Mouse (Mus musculus): ENCODE data around the gene Atp6v1e1.
"Not testable (repeated sequence)": the region's sequence is repeated elsewhere in the genome, so short reads cannot be mapped to it uniquely, and the experiment has no call there.

The Atp6v1e1 gene

DNA sequence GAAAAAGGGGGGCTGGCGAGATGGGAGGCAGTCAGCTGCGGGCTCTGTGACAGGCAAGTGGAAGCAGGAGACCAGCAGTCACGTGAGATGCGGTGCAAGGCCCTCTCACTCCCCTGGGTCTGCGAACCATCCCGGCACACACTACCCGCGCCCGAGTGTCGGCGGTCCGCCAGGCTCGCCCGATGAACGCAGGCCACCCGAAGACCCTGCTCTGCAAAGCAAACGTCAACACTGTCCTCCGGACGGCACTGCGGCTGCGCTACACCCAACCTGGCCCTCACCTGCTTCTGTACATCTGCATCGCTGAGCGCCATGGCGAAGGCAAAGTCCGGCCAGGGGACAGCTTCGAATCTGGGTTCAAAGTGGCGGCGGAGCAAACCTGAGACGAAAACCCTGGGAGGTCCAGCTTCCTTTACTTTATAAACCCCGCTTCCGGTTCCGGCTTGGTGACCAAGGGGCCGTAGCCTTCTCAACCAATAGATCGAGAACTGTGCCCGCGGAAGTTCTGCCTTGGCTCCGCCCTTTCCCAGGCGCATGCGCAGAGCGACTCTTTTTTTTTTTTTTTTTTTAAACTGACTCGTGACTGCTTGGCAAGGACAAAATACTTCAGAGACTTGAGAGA lies at the start of gene Atp6v1e1:
Atp6v1e1 (minus strand) TSS at position 487 of the 622 bp plus-strand sequence.
- DNase-seq (ENCODE audit: low spot score in 2 of 2): peak; percentile 91

- no peak for DNase-seq (ENCODE audit: low spot score in 2 of 2)
These were observed 48.7 kb upstream of the Atp6v1e1 start for GRCm38 (mm10) chr6:120871286-120871685.

DNA sequence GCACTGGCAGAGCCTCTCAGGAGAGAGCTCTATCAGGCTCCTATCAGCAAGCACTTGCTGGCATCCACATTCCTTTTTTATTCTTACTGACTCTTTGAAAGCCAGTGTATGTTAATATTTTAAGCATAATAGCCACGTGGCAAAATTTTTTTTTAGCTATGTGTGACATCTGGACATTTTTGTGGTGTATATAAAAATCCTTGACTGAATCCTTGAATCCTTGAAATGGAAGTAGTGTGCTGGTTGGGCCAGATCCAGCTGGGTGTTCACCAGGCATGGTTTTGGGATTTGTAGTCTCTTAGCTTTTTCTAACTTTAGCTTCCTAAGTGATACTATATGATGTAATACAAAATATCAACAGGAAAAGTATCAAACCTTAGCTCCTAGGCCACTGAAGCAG lies 46.2 kb upstream of the Atp6v1e1 start:
- DNase-seq (ENCODE audit: low spot score in 2 of 2): no peak

- no peak for DNase-seq (ENCODE audit: low spot score in 2 of 2)
These were observed 43.6 kb upstream of the Atp6v1e1 start for GRCm38 (mm10) chr6:120866051-120866814.

- no peak for DNase-seq (ENCODE audit: low spot score in 2 of 2)
These were observed 37.5 kb upstream of the Atp6v1e1 start for GRCm38 (mm10) chr6:120860079-120860478.

- no peak for DNase-seq (ENCODE audit: low spot score in 2 of 2)
These were observed 35.7 kb upstream of the Atp6v1e1 start for GRCm38 (mm10) chr6:120858217-120858711.

DNA sequence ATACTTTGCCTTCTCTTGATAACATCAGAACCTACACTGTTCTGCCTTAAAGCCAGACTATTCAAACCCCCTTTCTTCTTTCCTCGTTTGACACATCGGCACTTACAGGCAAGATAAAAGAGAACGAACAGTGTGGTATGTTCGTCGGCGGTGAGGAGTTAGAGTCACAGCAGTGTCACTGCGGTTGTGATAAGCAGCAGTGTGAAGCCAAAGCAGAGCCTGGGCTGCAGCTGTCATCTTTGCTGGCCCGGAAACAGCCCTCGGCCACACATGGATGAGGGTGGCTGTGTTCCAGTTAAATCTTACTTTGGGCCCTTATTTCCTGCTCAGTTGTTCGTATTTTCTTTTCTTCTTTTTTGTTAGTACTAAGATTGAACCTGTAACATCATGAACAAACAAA lies 31.8 kb upstream of the Atp6v1e1 start:
- DNase-seq (ENCODE audit: low spot score in 2 of 2): no peak

DNA sequence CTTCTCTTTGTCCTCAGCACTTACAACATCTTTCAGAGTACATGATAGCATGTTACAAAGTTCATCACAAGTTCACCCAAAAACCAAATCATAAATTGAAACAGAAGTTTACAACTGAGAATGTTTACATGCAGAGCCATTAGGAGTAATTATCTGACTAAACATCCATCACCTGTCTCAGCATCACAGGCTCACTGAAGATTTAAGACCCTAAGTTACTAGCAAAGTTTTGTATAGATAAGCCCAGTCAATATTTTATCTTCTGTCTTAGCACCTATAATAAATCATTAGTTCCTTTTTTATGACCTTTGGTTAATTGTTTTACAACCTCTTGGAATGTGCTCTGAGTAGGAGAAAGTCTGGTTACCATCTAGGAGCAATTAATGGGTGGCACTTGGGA lies 28.1 kb upstream of the Atp6v1e1 start:
- DNase-seq (ENCODE audit: low spot score in 2 of 2): not testable (repeated sequence)

GRCm38 (mm10) chr6:120841754-120842153 lies 19.2 kb upstream of the Atp6v1e1 start:
- DNase-seq (ENCODE audit: low spot score in 2 of 2): no peak

DNA sequence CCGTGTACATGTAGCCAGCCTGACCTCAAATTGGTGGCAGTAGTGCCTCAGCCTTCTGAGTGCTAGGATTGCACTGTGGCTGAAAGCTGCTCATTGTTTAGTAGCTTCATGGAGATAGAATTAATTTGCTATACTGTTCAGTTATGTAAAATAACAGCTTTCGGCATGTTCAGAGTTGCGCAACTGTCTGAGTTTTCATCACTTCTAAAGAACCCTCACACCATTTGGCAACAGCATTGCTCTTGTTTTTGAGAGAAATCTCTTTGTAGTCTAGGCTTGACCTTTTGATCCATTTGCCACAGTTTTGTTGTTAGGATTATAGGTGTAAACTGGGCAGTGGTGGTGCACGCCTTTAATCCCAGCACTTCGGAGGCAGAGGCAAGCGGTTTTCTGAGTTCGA lies 17.7 kb upstream of the Atp6v1e1 start:
- no peak for DNase-seq (ENCODE audit: low spot score in 2 of 2)

GRCm38 (mm10) chr6:120837152-120837530 lies 14.5 kb upstream of the Atp6v1e1 start:
- DNase-seq (ENCODE audit: low spot score in 2 of 2): no peak

GRCm38 (mm10) chr6:120836389-120837151 lies 14.0 kb upstream of the Atp6v1e1 start:
- no peak for DNase-seq (ENCODE audit: low spot score in 2 of 2)

GRCm38 (mm10) chr6:120835474-120836374 lies 13.1 kb upstream of the Atp6v1e1 start, which contains the start of gene Bcl2l13:
Gene Bcl2l13 (plus strand): TSS chr6:120836212.
- peak; percentile 96 to 98 for DNase-seq (ENCODE audit: low spot score in 2 of 2)

GRCm38 (mm10) chr6:120834766-120835321 lies 12.3 kb upstream of the Atp6v1e1 start:
- DNase-seq (ENCODE audit: low spot score in 2 of 2): no peak

- no peak for DNase-seq (ENCODE audit: low spot score in 2 of 2)
These were observed 9.5 kb upstream of the Atp6v1e1 start for GRCm38 (mm10) chr6:120832097-120832496.

DNA sequence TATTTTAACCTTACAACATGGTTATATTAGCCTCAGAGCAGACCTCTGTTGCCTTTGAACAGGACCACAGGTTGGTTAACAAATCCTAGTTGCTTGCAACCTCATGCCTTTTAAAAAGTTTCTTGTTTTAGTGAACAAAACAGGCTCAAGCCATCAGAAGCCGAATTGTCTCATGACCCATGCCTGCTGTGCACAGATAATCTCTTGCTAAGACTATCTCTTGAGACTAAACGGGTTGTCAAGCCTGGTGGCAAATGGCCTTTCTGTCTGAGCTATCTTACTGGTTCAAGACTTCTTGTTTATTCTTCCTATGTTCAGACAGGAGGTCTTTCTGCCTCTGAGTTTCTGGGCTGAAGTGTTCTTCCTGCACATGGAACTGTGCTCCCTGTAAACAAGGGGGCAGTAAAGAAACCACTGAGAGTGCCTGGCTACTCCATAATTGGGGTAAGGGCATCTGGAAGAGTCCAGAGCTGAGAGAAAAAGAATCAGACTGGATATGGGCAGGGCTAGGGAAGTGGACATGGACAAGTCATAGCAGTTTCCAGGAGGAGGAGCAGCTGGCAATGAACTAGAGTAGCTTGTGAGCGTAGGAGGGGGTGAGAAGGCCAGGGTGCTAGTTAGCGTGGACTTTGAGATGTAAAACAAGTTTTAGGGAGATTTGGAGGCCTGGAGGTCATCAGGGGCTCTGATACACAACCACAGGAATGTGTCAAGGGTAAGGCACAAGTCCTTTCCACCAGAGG lies 8.4 kb upstream of the Atp6v1e1 start:
- DNase-seq (ENCODE audit: low spot score in 2 of 2): no peak

GRCm38 (mm10) chr6:120830056-120830455 lies 7.5 kb upstream of the Atp6v1e1 start:
- no peak for DNase-seq (ENCODE audit: low spot score in 2 of 2)

DNA sequence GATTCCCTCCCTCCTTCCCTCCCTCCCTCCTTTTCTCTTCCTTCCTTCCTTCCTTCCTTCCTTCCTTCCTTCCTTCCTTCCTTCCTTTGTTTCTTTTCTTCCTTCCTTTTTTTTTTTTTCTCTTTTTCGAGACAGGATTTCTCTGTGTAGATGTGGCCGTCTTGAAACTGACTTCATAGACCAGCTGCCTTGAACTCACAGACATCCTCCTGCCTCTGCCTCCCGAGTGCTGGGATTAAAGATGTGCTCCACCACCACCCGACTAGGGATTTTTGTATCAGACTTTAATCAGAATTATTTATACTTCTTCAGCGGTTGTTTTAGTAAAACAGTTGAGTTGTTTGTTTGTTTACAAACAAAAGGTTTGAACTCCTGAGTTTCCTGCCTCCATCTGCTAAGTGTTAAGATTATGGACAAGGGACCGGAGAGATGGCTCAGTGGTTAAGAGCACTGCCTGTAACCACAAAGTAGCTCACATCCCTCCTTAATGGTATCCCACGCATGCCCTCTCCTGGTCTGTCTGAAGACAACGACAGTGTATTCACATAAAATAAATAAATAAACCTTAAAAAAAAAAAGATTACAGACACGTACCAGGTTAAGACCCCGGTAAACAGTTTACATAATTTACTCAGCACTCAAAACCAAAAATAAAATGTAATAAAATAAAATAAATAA lies 483 bp upstream of the Atp6v1e1 start:
- DNase-seq (ENCODE audit: low spot score in 2 of 2): no peak

DNA sequence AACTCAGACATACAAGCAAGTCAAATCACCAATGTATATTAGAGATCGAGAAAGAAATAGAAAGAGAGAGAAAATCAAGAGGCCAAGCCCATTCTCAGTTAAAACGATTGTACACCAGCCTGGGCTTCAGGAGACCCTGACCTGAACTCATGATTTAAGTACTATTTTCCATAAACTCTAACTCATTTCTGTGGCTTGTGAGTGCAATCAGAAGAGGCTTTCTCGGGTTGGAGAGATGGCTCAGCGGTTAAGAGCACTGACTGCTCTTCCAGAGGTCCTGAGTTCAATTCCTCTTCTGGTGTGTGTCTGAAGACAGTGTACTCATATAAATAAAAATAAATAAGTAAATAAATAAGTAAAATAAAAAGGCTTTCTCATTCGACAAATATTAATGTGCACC lies 878 bp downstream of the Atp6v1e1 start:
- DNase-seq (ENCODE audit: low spot score in 2 of 2): no peak

DNA sequence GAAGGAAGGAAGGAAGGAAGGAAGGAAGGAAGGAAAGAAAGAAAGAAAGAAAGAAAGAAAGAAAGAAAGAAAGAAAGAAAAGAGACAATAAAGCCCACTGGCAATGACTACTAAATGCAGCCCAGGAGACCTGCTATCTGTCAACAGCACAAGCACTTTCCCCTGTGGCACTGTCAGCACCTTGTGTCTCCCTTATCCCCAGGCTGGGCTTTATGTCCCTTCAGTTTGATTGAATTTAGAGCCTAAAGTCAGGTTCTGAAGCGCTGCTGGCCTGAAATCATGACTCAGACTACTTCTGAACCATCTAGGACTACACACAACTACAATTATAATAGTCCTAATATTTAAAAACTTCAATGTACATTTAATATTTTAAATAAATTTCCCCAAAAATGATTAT lies 1.7 kb downstream of the Atp6v1e1 start:
- DNase-seq (ENCODE audit: low spot score in 2 of 2): no peak
